Mouse (Mus musculus): ENCODE data around the gene Cd3eap. TPM values are rescaled to one million over a fixed set of nuclear protein-coding genes. Genes with fewer than 3 reads are reported as not detected.

Gene Cd3eap
- polyA plus RNA-seq, 1 experiment, result 2.8 TPM

- Histone ChIP-seq H3K27ac (ENCODE audit: control insufficient read depth, insufficient read depth, low read depth, low read length) (no peak overlapping the region), H3K27me3 (ENCODE audit: control insufficient read depth, insufficient read depth, low read length) (no peaks in the 10 kb centered on the region), H3K36me3 (ENCODE audit: control insufficient read depth, insufficient read depth, low read length) (no peaks in the 10 kb centered on the region; the same call in 1 of the 2 replicates), H3K4me1 (ENCODE audit: control insufficient read depth, insufficient read depth, low read length) (peaks cover 5% of the 10 kb centered on the region), H3K4me3 (ENCODE audit: control insufficient read depth, low read depth, low read length) (no peak overlapping the region)
- TF ChIP-seq POLR2A (IDR thresholded peaks at IDR 0.05; ENCODE audit: control insufficient read depth, low read depth, low read length), result no peak
- no peak for TF ChIP-seq CTCF (IDR thresholded peaks at IDR 0.05; ENCODE audit: control insufficient read depth, insufficient read depth, insufficient replicate concordance, low read depth, low read length)
Observed at GRCm38 (mm10) chr7:19378049-19378448, 18.8 kb upstream of the Cd3eap start.

GRCm38 (mm10) chr7:19376019-19376418, 16.7 kb upstream of the Cd3eap start:
- Histone ChIP-seq H3K27ac (ENCODE audit: control insufficient read depth, insufficient read depth, low read depth, low read length) (no peak overlapping the region), H3K4me1 (ENCODE audit: control insufficient read depth, insufficient read depth, low read length) (peaks cover 6% of the 10 kb centered on the region), H3K4me3 (ENCODE audit: control insufficient read depth, low read depth, low read length) (no peak overlapping the region), H3K36me3 (ENCODE audit: control insufficient read depth, insufficient read depth, low read length) (no peaks in the 10 kb centered on the region; the same call in 1 of the 2 replicates), H3K27me3 (ENCODE audit: control insufficient read depth, insufficient read depth, low read length) (no peaks in the 10 kb centered on the region)
- TF ChIP-seq CTCF (IDR thresholded peaks at IDR 0.05; ENCODE audit: control insufficient read depth, insufficient read depth, insufficient replicate concordance, low read depth, low read length), result no peak

- TF ChIP-seq CTCF (IDR thresholded peaks at IDR 0.05; ENCODE audit: control insufficient read depth, insufficient read depth, insufficient replicate concordance, low read depth, low read length) (no peak), POLR2A (IDR thresholded peaks at IDR 0.05; ENCODE audit: control insufficient read depth, low read depth, low read length) (no peak)
- no peaks in the 10 kb centered on the region for H3K27me3 ChIP-seq (ENCODE audit: control insufficient read depth, insufficient read depth, low read length)
- H3K4me1 ChIP-seq (ENCODE audit: control insufficient read depth, insufficient read depth, low read length), result peaks cover 6% of the 10 kb centered on the region
- H3K36me3 ChIP-seq (ENCODE audit: control insufficient read depth, insufficient read depth, low read length), result no peaks in the 10 kb centered on the region; the same call in 1 of the 2 replicates
- no peak overlapping the region for H3K4me3 ChIP-seq (ENCODE audit: control insufficient read depth, low read depth, low read length)
- H3K27ac ChIP-seq (ENCODE audit: control insufficient read depth, insufficient read depth, low read depth, low read length), result no peak overlapping the region
Observed at GRCm38 (mm10) chr7:19375368-19375767, 16.1 kb upstream of the Cd3eap start.

- TF ChIP-seq CTCF (IDR thresholded peaks at IDR 0.05; ENCODE audit: control insufficient read depth, insufficient read depth, insufficient replicate concordance, low read depth, low read length) (no peak), POLR2A (IDR thresholded peaks at IDR 0.05; ENCODE audit: control insufficient read depth, low read depth, low read length) (no peak)
- Histone ChIP-seq H3K27me3 (ENCODE audit: control insufficient read depth, insufficient read depth, low read length) (no peaks in the 10 kb centered on the region), H3K4me3 (ENCODE audit: control insufficient read depth, low read depth, low read length) (no peak overlapping the region), H3K4me1 (ENCODE audit: control insufficient read depth, insufficient read depth, low read length) (peaks cover 17% of the 10 kb centered on the region), H3K27ac (ENCODE audit: control insufficient read depth, insufficient read depth, low read depth, low read length) (no peak overlapping the region), H3K36me3 (ENCODE audit: control insufficient read depth, insufficient read depth, low read length) (no peaks in the 10 kb centered on the region; the same call in 1 of the 2 replicates)
Observed at GRCm38 (mm10) chr7:19373367-19373766, 14.1 kb upstream of the Cd3eap start.

GRCm38 (mm10) chr7:19369823-19370425, 10.6 kb upstream of the Cd3eap start:
- peaks cover 30% of the 10 kb centered on the region for H3K4me1 ChIP-seq (ENCODE audit: control insufficient read depth, insufficient read depth, low read length)
- H3K27me3 ChIP-seq (ENCODE audit: control insufficient read depth, insufficient read depth, low read length), result no peaks in the 10 kb centered on the region
- no peaks in the 10 kb centered on the region; the same call in 1 of the 2 replicates for H3K36me3 ChIP-seq (ENCODE audit: control insufficient read depth, insufficient read depth, low read length)
- 0 out of 2 replicates have a peak overlapping the region, but pooled peaks have one; percentile 5 for H3K27ac ChIP-seq (ENCODE audit: control insufficient read depth, insufficient read depth, low read depth, low read length)
- TF ChIP-seq POLR2A (IDR thresholded peaks at IDR 0.05; ENCODE audit: control insufficient read depth, low read depth, low read length) (no peak), CTCF (IDR thresholded peaks at IDR 0.05; ENCODE audit: control insufficient read depth, insufficient read depth, insufficient replicate concordance, low read depth, low read length) (peak; percentile 72; the same call in 1 of the 2 replicates)
- peak overlapping the region; percentile 71 for H3K4me3 ChIP-seq (ENCODE audit: control insufficient read depth, low read depth, low read length)

- Histone ChIP-seq H3K27ac (ENCODE audit: control insufficient read depth, insufficient read depth, low read depth, low read length) (peak overlapping the region; percentile 91), H3K27me3 (ENCODE audit: control insufficient read depth, insufficient read depth, low read length) (no peaks in the 10 kb centered on the region), H3K36me3 (ENCODE audit: control insufficient read depth, insufficient read depth, low read length) (no peaks in the 10 kb centered on the region; the same call in 1 of the 2 replicates), H3K4me3 (ENCODE audit: control insufficient read depth, low read depth, low read length) (peak overlapping the region; percentile 88), H3K4me1 (ENCODE audit: control insufficient read depth, insufficient read depth, low read length) (peaks cover 42% of the 10 kb centered on the region)
- peak; percentile 13; the same call in 1 of the 2 replicates for TF ChIP-seq CTCF (IDR thresholded peaks at IDR 0.05; ENCODE audit: control insufficient read depth, insufficient read depth, insufficient replicate concordance, low read depth, low read length)
- TF ChIP-seq POLR2A (IDR thresholded peaks at IDR 0.05; ENCODE audit: control insufficient read depth, low read depth, low read length), result peak; percentile 76
Observed at GRCm38 (mm10) chr7:19368380-19368779, 9.1 kb upstream of the Cd3eap start.

GRCm38 (mm10) chr7:19365376-19365775, 6.1 kb upstream of the Cd3eap start:
- Histone ChIP-seq H3K27ac (ENCODE audit: control insufficient read depth, insufficient read depth, low read depth, low read length) (no peak overlapping the region), H3K36me3 (ENCODE audit: control insufficient read depth, insufficient read depth, low read length) (no peaks in the 10 kb centered on the region), H3K4me1 (ENCODE audit: control insufficient read depth, insufficient read depth, low read length) (peaks cover 62% of the 10 kb centered on the region), H3K27me3 (ENCODE audit: control insufficient read depth, insufficient read depth, low read length) (no peaks in the 10 kb centered on the region), H3K4me3 (ENCODE audit: control insufficient read depth, low read depth, low read length) (no peak overlapping the region)
- TF ChIP-seq CTCF (IDR thresholded peaks at IDR 0.05; ENCODE audit: control insufficient read depth, insufficient read depth, insufficient replicate concordance, low read depth, low read length), result no peak
- TF ChIP-seq POLR2A (IDR thresholded peaks at IDR 0.05; ENCODE audit: control insufficient read depth, low read depth, low read length), result no peak

All from testis, adult 2 months (tissue).